Mouse (Mus musculus) frontal cortex, postnatal 10 days (tissue): ENCODE data around the gene Gm3486.
"Not testable (repeated sequence)": the region's sequence is repeated elsewhere in the genome, so short reads cannot be mapped to it uniquely, and the experiment has no call there.

Experiments
- DNase-seq, 2 experiments: peaks; one replicate each; pipeline ENCODE4 v3.0.0; 2022; ENCODE audit warnings: low spot score in 2 of 2, mixed read lengths in 1 of 2

Gene Gm3486

DNA sequence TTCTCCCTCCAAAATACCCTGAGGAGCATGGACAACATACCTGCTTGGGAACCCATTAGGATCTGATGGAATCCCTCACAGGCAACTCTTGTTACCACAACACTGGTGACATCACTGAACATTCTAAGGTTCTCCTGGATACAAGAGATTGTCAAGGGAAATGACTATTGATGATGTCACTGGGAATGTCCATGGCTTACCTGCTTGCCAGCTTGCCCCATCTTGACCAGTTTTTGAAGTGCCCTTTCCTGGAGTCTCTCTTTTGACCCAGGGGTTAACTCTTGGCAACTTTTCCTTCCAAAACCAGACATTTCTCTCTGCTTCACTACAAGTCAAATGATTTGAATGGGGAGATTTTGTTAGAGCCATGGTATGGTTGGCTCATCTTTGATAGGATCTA is at the start of gene Gm3486:
Gene Gm3486, minus strand, starts transcription at position 101 of the 400 bp plus-strand sequence.
- DNase-seq = not testable (repeated sequence)

DNA sequence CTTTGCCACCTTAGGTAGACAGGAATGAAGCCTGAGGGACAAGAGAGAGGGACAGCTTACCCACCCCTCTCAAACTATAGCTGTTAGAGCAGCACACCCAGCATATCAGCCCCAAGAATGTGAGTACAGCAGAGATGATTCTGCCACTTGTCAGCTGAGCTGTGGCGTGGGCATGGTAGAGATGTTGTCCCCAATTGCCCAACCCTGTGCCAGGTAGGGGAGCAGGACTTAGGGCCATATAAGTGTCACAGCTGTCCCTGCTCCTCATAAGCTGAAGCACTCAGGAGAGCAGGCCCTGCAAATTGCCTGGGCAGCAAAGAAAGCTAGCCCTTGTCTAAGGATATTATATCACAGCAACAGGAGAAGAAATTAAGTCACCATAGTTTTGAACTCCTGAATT is 35.4 kb upstream of the Gm3486 start:
- not testable (repeated sequence) for DNase-seq

DNA sequence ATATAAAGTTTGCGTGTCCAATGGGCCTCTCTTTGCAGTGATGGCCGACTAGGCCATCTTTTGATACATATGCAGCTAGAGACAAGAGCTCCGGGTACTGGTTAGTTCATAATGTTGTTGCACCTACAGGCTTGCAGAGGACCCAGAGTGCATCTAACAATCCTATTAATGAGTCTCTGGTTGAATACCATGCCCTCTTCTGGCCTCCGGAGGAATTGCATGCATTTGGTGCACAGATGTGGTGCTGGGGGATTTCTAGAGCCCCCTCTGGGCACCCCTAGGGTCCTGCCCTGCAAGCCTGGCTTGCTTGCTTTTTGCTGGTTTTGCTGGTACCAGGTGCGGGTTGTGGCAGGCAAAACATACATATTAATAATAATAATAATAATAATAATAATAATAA is 31.4 kb upstream of the Gm3486 start:
- DNase-seq = not testable (repeated sequence)

DNA sequence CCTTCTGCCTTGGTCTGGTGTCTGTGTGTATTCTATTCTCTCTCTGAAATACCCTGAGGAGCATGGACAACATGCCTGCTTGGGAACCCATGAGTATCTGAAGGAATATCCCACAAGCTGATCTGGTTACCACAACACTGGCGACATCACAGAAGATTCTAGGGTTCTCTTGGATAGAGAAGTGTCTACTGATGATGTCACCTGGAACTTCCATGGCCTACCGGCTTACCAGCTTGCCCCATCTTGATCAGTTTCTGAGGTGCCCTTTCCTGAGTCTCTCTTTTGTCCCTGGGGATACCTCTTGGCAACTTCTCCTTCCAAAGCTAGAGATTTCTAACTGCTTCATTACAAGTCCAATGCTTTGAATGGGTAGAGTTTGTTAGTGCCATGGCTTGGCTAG is 35.9 kb downstream of the Gm3486 start, which contains the start of gene Gm7954:
Gene Gm7954, minus strand, starts transcription at position 101 of the 400 bp plus-strand sequence.
- not testable (repeated sequence) for DNase-seq
